Mouse (Mus musculus): ENCODE measurements around the gene Phtf2. TPM values are rescaled to one million over a fixed set of nuclear protein-coding genes. Genes with fewer than 3 reads are reported as not detected.

The Phtf2 gene
- total RNA-seq, 1 experiment, result 44.9 TPM

DNA sequence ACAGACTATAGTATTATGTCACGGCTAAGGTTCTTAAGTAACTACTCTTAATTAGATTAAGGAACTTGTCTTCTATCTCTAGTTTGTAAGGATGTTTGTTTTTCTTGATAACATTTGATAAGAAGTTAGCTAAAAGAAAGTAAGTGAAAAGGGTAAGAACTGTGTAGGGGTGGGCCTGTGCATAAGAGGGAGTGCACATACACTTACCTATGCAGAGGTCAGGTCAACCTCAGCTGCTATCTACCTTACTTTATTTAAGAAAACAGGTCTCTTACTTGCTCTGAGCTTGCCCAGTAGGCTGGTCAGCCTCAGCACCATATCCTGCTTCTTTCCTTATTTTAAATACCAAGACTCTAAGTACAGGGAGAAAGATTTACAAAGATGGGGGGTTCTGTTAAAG lies 100.8 kb downstream of the Phtf2 start:
- Histone ChIP-seq H3K4me3 (ENCODE audit: insufficient read depth in 1 of 2, low read depth in 1 of 2, low read length in 2 of 2, poor library complexity in 1 of 2, severe bottlenecking in 1 of 2) (no peak overlapping the region), H3K9me3 (ENCODE audit: control insufficient read depth, insufficient read depth, low read depth, low read length) (no peaks in the 10 kb centered on the region), H3K36me3 (ENCODE audit: control insufficient read depth, insufficient read depth, low read length, poor library complexity, severe bottlenecking) (no peaks in the 10 kb centered on the region), H3K4me1 (ENCODE audit: control insufficient read depth in 2 of 2, insufficient read depth in 2 of 2, low read length in 2 of 2, poor library complexity in 1 of 2) (peaks cover 0 to 2% of the 10 kb centered on the region in 2 experiments; a peak in 1 of 4 replicates), H3K27ac (ENCODE audit: insufficient read depth, low read depth, low read length, poor library complexity, severe bottlenecking) (no peak overlapping the region), H3K9ac (ENCODE audit: insufficient read depth, low read depth, low read length, poor library complexity, severe bottlenecking) (no peak overlapping the region)
- TF ChIP-seq ZC3H11A (IDR thresholded peaks at IDR 0.05; ENCODE audit: borderline replicate concordance, low read depth, low read length), result no peak
- in situ Hi-C loops (cut with MboI; ENCODE audit: low sequenced_read_pairs in 2 of 2, unreplicated experiment in 2 of 2), result no loop called here
- DNase-seq (ENCODE audit: low read depth, low spot score), result no peak

DNA sequence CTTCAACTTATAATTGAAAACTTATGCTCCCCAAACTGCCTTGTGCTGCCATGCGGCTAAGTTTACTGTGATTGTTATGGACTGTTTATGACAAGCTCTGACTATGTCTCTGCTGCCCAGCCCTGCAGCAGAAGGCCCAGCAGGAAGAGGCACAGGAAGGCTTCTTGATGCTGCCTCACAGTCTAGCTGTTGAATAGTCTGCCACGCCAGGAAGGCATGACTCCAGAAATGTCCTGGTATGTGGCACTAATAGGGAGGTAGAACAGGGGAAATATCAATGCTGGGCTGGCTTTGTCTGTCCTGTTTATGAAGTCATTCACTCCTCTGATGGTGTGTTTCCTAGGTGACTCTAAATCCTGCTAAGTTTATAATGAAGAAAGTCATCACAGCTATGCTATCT lies 102.7 kb downstream of the Phtf2 start:
- no peak overlapping the region for H3K27ac ChIP-seq (ENCODE audit: insufficient read depth, low read depth, low read length, poor library complexity, severe bottlenecking)
- in situ Hi-C loops (cut with MboI; ENCODE audit: low sequenced_read_pairs in 2 of 2, unreplicated experiment in 2 of 2), result no loop called here
- peaks cover 0 to 2% of the 10 kb centered on the region in 2 experiments; a peak in 1 of 4 replicates for H3K4me1 ChIP-seq (ENCODE audit: control insufficient read depth in 2 of 2, insufficient read depth in 2 of 2, low read length in 2 of 2, poor library complexity in 1 of 2)
- no peaks in the 10 kb centered on the region for H3K36me3 ChIP-seq (ENCODE audit: control insufficient read depth, insufficient read depth, low read length, poor library complexity, severe bottlenecking)
- no peak overlapping the region for H3K9ac ChIP-seq (ENCODE audit: insufficient read depth, low read depth, low read length, poor library complexity, severe bottlenecking)
- DNase-seq (ENCODE audit: low read depth, low spot score), result no peak
- TF ChIP-seq CHD2 (IDR thresholded peaks at IDR 0.05; ENCODE audit: low read depth, low read length) (no peak), MAFK (IDR thresholded peaks at IDR 0.05; ENCODE audit: insufficient read depth, low read depth, low read length) (no peak), ZNF384 (IDR thresholded peaks at IDR 0.05; ENCODE audit: low read depth, low read length) (no peak), HCFC1 (IDR thresholded peaks at IDR 0.05; ENCODE audit: borderline replicate concordance, insufficient read depth, low read length) (no peak), ZC3H11A (IDR thresholded peaks at IDR 0.05; ENCODE audit: borderline replicate concordance, low read depth, low read length) (no peak)
- no peak overlapping the region for H3K4me3 ChIP-seq (ENCODE audit: insufficient read depth in 1 of 2, low read depth in 1 of 2, low read length in 2 of 2, poor library complexity in 1 of 2, severe bottlenecking in 1 of 2)
- H3K9me3 ChIP-seq (ENCODE audit: control insufficient read depth, insufficient read depth, low read depth, low read length), result no peaks in the 10 kb centered on the region

DNA sequence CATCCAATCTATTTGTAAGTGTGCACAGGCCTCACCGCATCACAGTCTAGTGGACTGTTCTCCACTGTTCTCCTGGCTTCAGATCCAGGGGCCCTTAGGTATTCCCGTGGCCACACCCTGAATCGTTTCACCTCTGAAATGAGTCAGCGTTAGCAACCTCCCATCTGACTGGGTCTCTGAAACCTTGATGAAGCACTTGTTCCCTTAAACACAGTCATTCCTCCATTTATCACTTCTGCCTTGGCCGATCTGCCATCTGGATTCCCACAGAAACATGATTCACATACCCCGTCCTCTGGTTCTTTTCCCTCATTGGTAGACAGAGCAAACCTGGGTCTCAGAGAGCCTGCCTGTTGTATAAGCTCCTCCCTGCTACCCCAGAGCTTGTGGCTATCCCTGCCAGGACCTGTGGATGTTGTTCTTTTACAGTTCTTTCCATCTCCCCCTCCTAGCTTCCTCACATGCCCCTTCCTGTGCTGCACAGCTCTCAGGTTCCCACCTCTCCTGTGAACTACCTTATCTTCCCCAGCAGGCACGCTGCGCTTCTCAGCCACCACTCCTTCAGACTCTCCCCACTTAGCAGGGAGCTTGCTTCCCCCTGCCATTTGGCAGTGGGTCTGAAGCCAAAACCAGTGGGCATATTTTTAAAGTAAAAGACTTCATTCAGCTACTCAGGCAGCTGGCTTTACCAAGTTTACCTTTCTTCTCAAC lies 103.5 kb downstream of the Phtf2 start:
- Histone ChIP-seq H3K9me3 (ENCODE audit: control insufficient read depth, insufficient read depth, low read depth, low read length) (no peaks in the 10 kb centered on the region), H3K4me1 (ENCODE audit: control insufficient read depth in 2 of 2, insufficient read depth in 2 of 2, low read length in 2 of 2, poor library complexity in 1 of 2) (peaks cover 0 to 2% of the 10 kb centered on the region in 2 experiments; a peak in 1 of 4 replicates), H3K36me3 (ENCODE audit: control insufficient read depth, insufficient read depth, low read length, poor library complexity, severe bottlenecking) (no peaks in the 10 kb centered on the region), H3K27ac (ENCODE audit: insufficient read depth, low read depth, low read length, poor library complexity, severe bottlenecking) (no peak overlapping the region), H3K9ac (ENCODE audit: insufficient read depth, low read depth, low read length, poor library complexity, severe bottlenecking) (no peak overlapping the region), H3K4me3 (ENCODE audit: insufficient read depth in 1 of 2, low read depth in 1 of 2, low read length in 2 of 2, poor library complexity in 1 of 2, severe bottlenecking in 1 of 2) (no peak overlapping the region)
- in situ Hi-C loops (cut with MboI; ENCODE audit: low sequenced_read_pairs in 2 of 2, unreplicated experiment in 2 of 2), result no loop called here
- peak; percentile 11 for DNase-seq (ENCODE audit: low read depth, low spot score)
- no peak for TF ChIP-seq MAFK (IDR thresholded peaks at IDR 0.05; ENCODE audit: insufficient read depth, low read depth, low read length)
- no peak for TF ChIP-seq ZNF384 (IDR thresholded peaks at IDR 0.05; ENCODE audit: low read depth, low read length)
- TF ChIP-seq CHD2 (IDR thresholded peaks at IDR 0.05; ENCODE audit: low read depth, low read length), result no peak
- no peak for TF ChIP-seq HCFC1 (IDR thresholded peaks at IDR 0.05; ENCODE audit: borderline replicate concordance, insufficient read depth, low read length)
- TF ChIP-seq ZC3H11A (IDR thresholded peaks at IDR 0.05; ENCODE audit: borderline replicate concordance, low read depth, low read length), result no peak

DNA sequence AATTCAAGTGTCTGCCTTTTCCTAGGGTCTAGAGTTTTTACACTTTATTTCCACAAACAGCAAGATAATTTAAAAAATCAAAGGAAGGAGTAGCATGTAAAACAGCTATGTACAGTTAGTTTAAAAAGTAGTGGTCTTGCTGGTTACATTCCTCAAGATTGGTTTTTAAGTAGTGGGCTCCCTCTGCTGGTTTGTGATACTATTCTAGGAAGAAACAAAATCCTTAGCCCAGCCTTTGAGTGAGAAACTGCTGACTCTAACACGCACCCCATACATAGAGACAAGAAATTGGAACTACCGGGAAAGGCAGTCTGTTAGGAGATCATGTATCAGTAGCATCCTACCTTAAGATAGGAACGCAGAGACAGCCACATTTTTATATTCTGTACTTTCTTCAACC lies 108.6 kb downstream of the Phtf2 start:
- peak; percentile 31 for DNase-seq (ENCODE audit: low read depth, low spot score)
- Histone ChIP-seq H3K9ac (ENCODE audit: insufficient read depth, low read depth, low read length, poor library complexity, severe bottlenecking) (no peak overlapping the region), H3K27ac (ENCODE audit: insufficient read depth, low read depth, low read length, poor library complexity, severe bottlenecking) (no peak overlapping the region), H3K4me1 (ENCODE audit: control insufficient read depth in 2 of 2, insufficient read depth in 2 of 2, low read length in 2 of 2, poor library complexity in 1 of 2) (no peaks in the 10 kb centered on the region), H3K36me3 (ENCODE audit: control insufficient read depth, insufficient read depth, low read length, poor library complexity, severe bottlenecking) (no peaks in the 10 kb centered on the region; the same call in 1 of the 2 replicates), H3K4me3 (ENCODE audit: insufficient read depth in 1 of 2, low read depth in 1 of 2, low read length in 2 of 2, poor library complexity in 1 of 2, severe bottlenecking in 1 of 2) (no peak overlapping the region), H3K9me3 (ENCODE audit: control insufficient read depth, insufficient read depth, low read depth, low read length) (no peaks in the 10 kb centered on the region)
- TF ChIP-seq ZNF384 (IDR thresholded peaks at IDR 0.05; ENCODE audit: low read depth, low read length) (no peak), MAFK (IDR thresholded peaks at IDR 0.05; ENCODE audit: insufficient read depth, low read depth, low read length) (peak; percentile 22; the same call in 1 of the 2 replicates), CHD2 (IDR thresholded peaks at IDR 0.05; ENCODE audit: low read depth, low read length) (no peak), ZC3H11A (IDR thresholded peaks at IDR 0.05; ENCODE audit: borderline replicate concordance, low read depth, low read length) (peak; percentile 39; the same call in 1 of the 2 replicates), HCFC1 (IDR thresholded peaks at IDR 0.05; ENCODE audit: borderline replicate concordance, insufficient read depth, low read length) (no peak)
- in situ Hi-C loops (cut with MboI; ENCODE audit: low sequenced_read_pairs in 2 of 2, unreplicated experiment in 2 of 2), result no loop called here
